Mouse (Mus musculus) heart, postnatal 0 days (tissue): ENCODE data around the gene Spi1.

Experiments
- CTCF ChIP-seq: IDR thresholded peaks from 2 replicates; pipeline ENCODE4 v1.5.1; 2016; ENCODE audit warnings: antibody characterized with exemption, control low read depth, low read depth
- EP300 ChIP-seq: IDR thresholded peaks from 2 replicates; pipeline ENCODE4 v1.6.1; 2016; ENCODE audit warnings: antibody characterized with exemption, low read depth

GRCm38 (mm10) chr2:91052752-91053151 is 29.4 kb upstream of the Spi1 start:
- TF ChIP-seq CTCF (no peak), EP300 (no peak)
